ENCODE assay signal across 9 mouse cellular contexts in the genomic region with DNA sequence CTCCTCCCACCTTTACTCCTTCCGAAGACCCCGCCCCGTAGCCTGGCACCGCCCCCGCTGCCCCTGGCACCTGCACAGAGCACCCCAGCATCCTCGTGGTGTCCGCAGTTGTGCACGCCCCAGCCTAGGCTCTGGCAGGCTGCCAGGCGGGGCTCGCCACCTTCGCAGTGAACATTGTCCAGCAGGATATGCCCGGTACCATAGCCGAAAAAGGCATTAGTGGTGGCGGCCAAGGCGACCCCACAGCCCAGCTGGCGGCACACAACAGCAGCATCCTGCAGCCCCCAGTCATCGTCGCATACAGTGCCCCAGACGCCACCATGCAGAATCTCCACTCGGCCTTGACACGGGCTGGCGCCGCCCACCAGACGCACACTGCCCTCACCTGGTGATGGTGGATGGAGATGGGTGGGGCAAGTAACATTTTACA. TPM values are rescaled to one million over a fixed set of nuclear protein-coding genes. Genes with fewer than 3 reads are reported as not detected.
A peak's percentile ranks its signal among the peaks of the same experiment; 100 is the strongest.
DNase-seq lines count a peak whose midpoint lies in the region; ATAC-seq and TF ChIP-seq lines count a peak whose summit lies in the region.
"Had no signal": no experiment of that assay in that cellular context is flagged by ENCODE, and none has a peak within 500 bp of the region (broad histone marks: within the 10 kb centered on the region; RNA-seq: fewer than 3 reads in every experiment).

No protein-coding gene starts in this region.

- peaks cover 26% of the 10 kb centered on the region for H3K4me1 ChIP-seq in forebrain, embryonic 10.5 days
- peaks cover 2% of the 10 kb centered on the region; the same call in 1 of the 2 replicates for H3K4me1 ChIP-seq in lung, adult 2 months (ENCODE audit: control insufficient read depth, insufficient read depth, low read length)
- H3K4me1 ChIP-seq in stomach, embryonic 14.5 days (ENCODE audit: control insufficient read depth, insufficient read depth, low read length), result peaks cover 14% of the 10 kb centered on the region; the same call in 1 of the 2 replicates

- TF ChIP-seq POLR2A in lung, adult 2 months (IDR thresholded peaks at IDR 0.05; ENCODE audit: borderline replicate concordance, extremely low read depth, low read depth, low read length), result no peak

- DNase-seq in urinary bladder, postnatal 14 days (ENCODE audit: low spot score), result peak; percentile 59
- DNase-seq in urinary bladder, postnatal 10 days (ENCODE audit: low spot score), result no peak
- no peak for DNase-seq in forebrain, embryonic 10.5 days (ENCODE audit: extremely low spot score, low spot score)
- peak; percentile 56 for DNase-seq in kidney, adult 11 months
- peak; percentile 48 for DNase-seq in lung, adult 2 months

- H3K27ac ChIP-seq in forebrain, embryonic 10.5 days, result 0 out of 2 replicates have a peak overlapping the region, but pooled peaks have one; percentile 53
- H3K27ac ChIP-seq in stomach, embryonic 14.5 days (ENCODE audit: low read length), result no peak overlapping the region

- ATAC-seq in stomach, embryonic 14.5 days (ENCODE audit: insufficient number of reproducible peaks, insufficient read depth, low FRiP score, low read depth), result no peak
- no peak for ATAC-seq in megakaryocyte progenitor cell, adult 5-6 weeks (replicated peaks; ENCODE audit: poor library complexity)
- no peak for ATAC-seq in erythroblast, adult 5-6 weeks (replicated peaks; ENCODE audit: low FRiP score, poor library complexity, severe bottlenecking)

- peak overlapping the region; percentile 38 for H3K4me2 ChIP-seq in stomach, embryonic 14.5 days (replicated peaks; ENCODE audit: low read depth, low read length)

- 12% methylated on average over 24 of the region's 24 CpGs for WGBS in forebrain, embryonic 10.5 days
- 11% methylated on average over 24 of the region's 24 CpGs for WGBS in lung, adult 2 months
- 8% methylated on average over 24 of the region's 24 CpGs for WGBS in stomach, embryonic 14.5 days

- H3K9ac ChIP-seq in stomach, embryonic 14.5 days (replicated peaks; ENCODE audit: low read depth, low read length), result no peak overlapping the region

- TF ChIP-seq CTCF in lung, adult 2 months (IDR thresholded peaks at IDR 0.05; ENCODE audit: insufficient read depth, low read length), result no peak

- no peaks in the 10 kb centered on the region for H3K36me3 ChIP-seq in forebrain, embryonic 10.5 days (replicated peaks)
- H3K36me3 ChIP-seq in stomach, embryonic 14.5 days (ENCODE audit: control insufficient read depth, insufficient read depth, low read length), result no peaks in the 10 kb centered on the region

- peaks cover 23% of the 10 kb centered on the region for H3K27me3 ChIP-seq in forebrain, embryonic 10.5 days (ENCODE audit: poor library complexity, severe bottlenecking)
- no peaks in the 10 kb centered on the region for H3K27me3 ChIP-seq in stomach, embryonic 14.5 days (ENCODE audit: control insufficient read depth, insufficient read depth, low read length)

- no peaks in the 10 kb centered on the region for H3K9me3 ChIP-seq in forebrain, embryonic 10.5 days
- no peaks in the 10 kb centered on the region for H3K9me3 ChIP-seq in stomach, embryonic 14.5 days (ENCODE audit: control insufficient read depth, low read depth, low read length)

- peak overlapping the region; percentile 31; the same call in 1 of the 2 replicates for H3K4me3 ChIP-seq in forebrain, embryonic 10.5 days
- no peak overlapping the region for H3K4me3 ChIP-seq in lung, adult 2 months (replicated peaks; ENCODE audit: extremely low read depth, low read depth, low read length)
- peak overlapping the region; percentile 12; the same call in 1 of the 2 replicates for H3K4me3 ChIP-seq in stomach, embryonic 14.5 days (ENCODE audit: low read depth, low read length)

RNA-seq across cellular contexts. Expression of a gene that starts 8.8 kb away (rescaled TPM):
- 1.7 and 1.9 TPM in 2 replicates for polyA plus RNA-seq in forebrain, embryonic 10.5 days (2016; fragmentation: Nextera tagmentation; extraction: Ambion mirVana)
- polyA plus RNA-seq in lung, adult 2 months (2012; rRNA removed), result 3.6 and 3.9 TPM in 2 replicates
- 1.9 and 2.2 TPM in 2 replicates for polyA plus RNA-seq in stomach, embryonic 14.5 days (2014; fragmentation: Nextera tagmentation; extraction: Ambion mirVana)
- total RNA-seq in megakaryocyte progenitor cell, adult 5-6 weeks (2015), result 3.3 and 6.8 TPM in 2 replicates
- 2.0 and 2.3 TPM in 2 replicates for total RNA-seq in megakaryocyte progenitor cell, adult 5-6 weeks (2017)
- total RNA-seq in erythroblast, adult 5-6 weeks (2015; ENCODE audit: low replicate concordance), result 6.0 and 6.3 TPM in 2 replicates
- 0.56 TPM in 1 of 2 replicates, not detected in the other for total RNA-seq in erythroblast, adult 5-6 weeks (2017; ENCODE audit: low replicate concordance)

RNA-seq across cellular contexts. Expression of a gene that starts 14.4 kb away (rescaled TPM):
- 0.12 TPM in 1 of 2 replicates, not detected in the other for polyA plus RNA-seq in forebrain, embryonic 10.5 days (2016; fragmentation: Nextera tagmentation; extraction: Ambion mirVana)
- polyA plus RNA-seq in lung, adult 2 months (2012; rRNA removed), result 0.08 TPM in 1 of 2 replicates, not detected in the other
- not detected in 2 replicates for polyA plus RNA-seq in stomach, embryonic 14.5 days (2014; fragmentation: Nextera tagmentation; extraction: Ambion mirVana)
- total RNA-seq in megakaryocyte progenitor cell, adult 5-6 weeks (2015), result 0.10 TPM in 1 of 2 replicates, not detected in the other
- total RNA-seq in megakaryocyte progenitor cell, adult 5-6 weeks (2017), result not detected in 2 replicates
- total RNA-seq in erythroblast, adult 5-6 weeks (2015; ENCODE audit: low replicate concordance), result not detected in 2 replicates
- not detected in 2 replicates for total RNA-seq in erythroblast, adult 5-6 weeks (2017; ENCODE audit: low replicate concordance)
- total RNA-seq: neutrophil, adult 5-6 weeks had no signal

RNA-seq across cellular contexts. Expression of a gene that starts 29.1 kb away (rescaled TPM):
- 33.9 and 41.1 TPM in 2 replicates for polyA plus RNA-seq in forebrain, embryonic 10.5 days (2016; fragmentation: Nextera tagmentation; extraction: Ambion mirVana)
- polyA plus RNA-seq in lung, adult 2 months (2012; rRNA removed), result 23.9 and 29.9 TPM in 2 replicates
- 20.7 and 24.4 TPM in 2 replicates for polyA plus RNA-seq in stomach, embryonic 14.5 days (2014; fragmentation: Nextera tagmentation; extraction: Ambion mirVana)
- total RNA-seq in megakaryocyte progenitor cell, adult 5-6 weeks (2015), result 12.9 and 13.7 TPM in 2 replicates
- 4.7 and 5.5 TPM in 2 replicates for total RNA-seq in megakaryocyte progenitor cell, adult 5-6 weeks (2017)
- total RNA-seq in erythroblast, adult 5-6 weeks (2015; ENCODE audit: low replicate concordance), result 3.8 and 22.1 TPM in 2 replicates
- 2.3 TPM in 1 of 2 replicates, not detected in the other for total RNA-seq in erythroblast, adult 5-6 weeks (2017; ENCODE audit: low replicate concordance)

RNA-seq across cellular contexts. Expression of a gene that starts 31.1 kb away (rescaled TPM):
- polyA plus RNA-seq in forebrain, embryonic 10.5 days (2016; fragmentation: Nextera tagmentation; extraction: Ambion mirVana), result 264 and 283 TPM in 2 replicates
- 66.2 and 80.3 TPM in 2 replicates for polyA plus RNA-seq in lung, adult 2 months (2012; rRNA removed)
- polyA plus RNA-seq in stomach, embryonic 14.5 days (2014; fragmentation: Nextera tagmentation; extraction: Ambion mirVana), result 99.4 and 101 TPM in 2 replicates
- 124 and 130 TPM in 2 replicates for total RNA-seq in megakaryocyte progenitor cell, adult 5-6 weeks (2015)
- total RNA-seq in megakaryocyte progenitor cell, adult 5-6 weeks (2017), result 87.4 and 88.3 TPM in 2 replicates
- 14.8 and 40.5 TPM in 2 replicates for total RNA-seq in erythroblast, adult 5-6 weeks (2015; ENCODE audit: low replicate concordance)
- total RNA-seq in erythroblast, adult 5-6 weeks (2017; ENCODE audit: low replicate concordance), result 17.3 and 17.9 TPM in 2 replicates

Comparison
In these comparisons a context has a peak if more than half of its experiments do, and no peak if none do; other contexts are left out.
1. DNase-seq: peak in urinary bladder, postnatal 14 days (single experiment), kidney, adult 11 months (single experiment) and lung, adult 2 months (single experiment); none in urinary bladder, postnatal 10 days (single experiment) and forebrain, embryonic 10.5 days (single experiment).